Mouse (Mus musculus) hindbrain, embryonic 11.5 days (tissue): ENCODE data around the gene Nup133. TPM values are rescaled to one million over a fixed set of nuclear protein-coding genes. Genes with fewer than 3 reads are reported as not detected.

Experiments used
- ATAC-seq: fragments of 200-750 bp; cut with Nextera tagmentation; 2 replicates; pipeline ENCODE4 v1.8.0; 2017; ENCODE audit warnings: mild to moderate bottlenecking, moderate TSS enrichment, moderate library complexity; ENCODE audit not compliant: low FRiP score
- DNase-seq: peaks from one replicate; pipeline ENCODE4 v3.0.0-alpha.2; 2015; ENCODE audit warnings: low spot score
- H3K27ac ChIP-seq: fragments of 300-500 bp; sonication (generic); 2 replicates; pipeline ENCODE4 v1.5.1; 2014; ENCODE audit warnings: mild to moderate bottlenecking, low read depth, low read length
- H3K27me3 ChIP-seq: fragments of 300-500 bp; sonication (generic); 2 replicates; pipeline ENCODE4 v1.6.1; 2014; ENCODE audit warnings: mild to moderate bottlenecking, low read length, moderate library complexity, mixed read lengths; ENCODE audit not compliant: control insufficient read depth, insufficient read depth
- H3K36me3 ChIP-seq: fragments of 300-500 bp; sonication (generic); 2 replicates; pipeline ENCODE4 v1.6.1; 2014; ENCODE audit warnings: mild to moderate bottlenecking, low read length, moderate library complexity, mixed read lengths; ENCODE audit not compliant: control insufficient read depth, insufficient read depth
- H3K4me1 ChIP-seq: fragments of 300-500 bp; sonication (generic); replicated peaks from 2 replicates; pipeline ENCODE4 v1.6.1; 2014; ENCODE audit warnings: low read length, mixed read lengths; ENCODE audit not compliant: control insufficient read depth, insufficient read depth
- H3K4me2 ChIP-seq: fragments of 300-500 bp; sonication (generic); replicated peaks from 2 replicates; pipeline ENCODE4 v1.6.1; 2014; ENCODE audit warnings: mild to moderate bottlenecking, low read depth, low read length
- H3K4me3 ChIP-seq: fragments of 300-500 bp; sonication (generic); 2 replicates; pipeline ENCODE4 v1.5.1; 2014; ENCODE audit warnings: low read depth, low read length
- H3K9ac ChIP-seq: fragments of 300-500 bp; sonication (generic); 2 replicates; pipeline ENCODE4 v1.6.1; 2014; ENCODE audit warnings: low read depth, low read length
- H3K9me3 ChIP-seq: fragments of 300-500 bp; sonication (generic); 2 replicates; pipeline ENCODE4 v1.6.1; 2016; ENCODE audit warnings: low read length; ENCODE audit not compliant: control insufficient read depth
- WGBS: fragments of 180-500 bp; shearing (Covaris S2); extraction: QIAGEN DNeasy Blood & Tissue Kit; methylation state at CpG from one replicate; pipeline ENCODE4 v1.1.7; 2014; 5-methylcytosine and 5-hydroxymethylcytosine counted together
- polyA plus RNA-seq: library from polyadenylated mRNA; unstranded; fragments of >200 nt; fragmentation: Nextera tagmentation; extraction: Ambion mirVana; gene quantifications from 2 replicates; pipeline ENCODE4 v1.2.1, GENCODE M21; 2014

Gene Nup133
- polyA plus RNA-seq, 1 experiment from 2014 or later: 52.3 TPM

DNA sequence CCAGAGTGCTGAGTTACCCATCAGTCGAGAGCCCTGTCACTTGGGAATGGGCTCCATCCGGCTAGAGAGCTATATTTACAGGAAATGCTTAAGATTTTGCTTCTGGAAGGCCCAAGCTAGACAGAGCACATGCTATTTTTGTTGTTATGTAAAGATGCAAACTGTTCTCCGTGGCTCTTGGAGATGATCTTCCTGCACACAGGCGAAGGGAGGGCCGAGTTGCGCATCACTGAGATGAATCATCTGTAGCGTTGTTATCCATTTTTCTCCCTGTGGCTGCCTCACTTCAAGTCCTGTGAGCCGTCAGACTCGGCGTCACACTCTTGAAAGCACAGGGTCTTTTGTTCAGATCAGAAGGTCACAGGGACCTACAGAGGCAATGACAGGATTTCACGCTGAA lies 74.7 kb downstream of the Nup133 start:
- no peaks in the 10 kb centered on the region for H3K9me3 ChIP-seq
- H3K9ac ChIP-seq: no peak overlapping the region
- H3K4me3 ChIP-seq: no peak overlapping the region
- H3K4me1 ChIP-seq: no peaks in the 10 kb centered on the region
- no peaks in the 10 kb centered on the region for H3K27me3 ChIP-seq
- ATAC-seq (no peak), DNase-seq (no peak)
- 83% methylated on average over 11 of the region's 11 CpGs for WGBS
- no peak overlapping the region for H3K4me2 ChIP-seq
- H3K27ac ChIP-seq: no peak overlapping the region
- no peaks in the 10 kb centered on the region for H3K36me3 ChIP-seq

DNA sequence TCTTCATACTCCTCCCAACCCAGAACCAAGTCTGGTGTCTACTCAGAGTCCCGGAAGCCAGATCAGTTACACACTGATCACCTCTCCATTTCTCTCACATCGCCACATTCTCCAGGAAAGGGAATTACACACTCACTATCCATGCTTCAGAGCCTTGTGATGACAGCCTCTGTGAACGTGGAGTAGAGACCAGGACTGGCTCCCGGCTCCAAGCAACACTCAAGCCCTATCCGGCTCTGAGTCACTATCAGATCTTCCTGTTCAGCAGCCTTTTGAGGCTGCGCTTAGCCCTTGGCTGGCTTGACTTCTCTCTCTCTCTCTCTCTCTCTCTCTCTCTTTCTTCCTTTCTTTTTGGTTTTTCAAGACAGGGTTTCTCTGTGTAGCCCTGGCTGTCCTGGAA lies 75.7 kb downstream of the Nup133 start:
- no peak for ATAC-seq
- no peaks in the 10 kb centered on the region for H3K27me3 ChIP-seq
- WGBS: 82% methylated on average over 6 of the region's 6 CpGs

DNA sequence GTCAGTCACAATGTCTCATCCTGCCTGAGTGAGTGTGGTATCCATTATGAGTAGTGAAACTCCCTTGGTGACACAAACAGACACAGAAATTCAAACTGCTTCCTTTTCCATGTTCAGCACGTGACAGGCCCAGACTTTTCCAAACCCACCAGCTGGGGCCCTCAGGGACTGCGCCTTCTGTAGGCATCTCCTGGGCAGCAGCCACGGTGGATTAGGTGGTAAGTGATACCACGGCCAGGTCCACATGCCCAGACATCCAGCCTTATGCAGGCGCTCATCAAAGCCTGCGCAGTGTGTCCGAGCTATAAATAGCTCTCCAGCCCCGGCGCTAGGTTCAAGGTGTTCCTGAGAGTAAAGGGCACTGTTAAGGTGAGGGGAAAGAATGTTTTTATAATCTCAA lies 77.0 kb downstream of the Nup133 start:
- Histone ChIP-seq H3K9ac (no peak overlapping the region), H3K36me3 (no peaks in the 10 kb centered on the region), H3K4me3 (no peak overlapping the region), H3K27me3 (no peaks in the 10 kb centered on the region), H3K9me3 (no peaks in the 10 kb centered on the region), H3K4me2 (no peak overlapping the region), H3K27ac (no peak overlapping the region), H3K4me1 (no peaks in the 10 kb centered on the region)
- DNase-seq (no peak), ATAC-seq (no peak)
- 77% methylated on average over 9 of the region's 9 CpGs for WGBS

More for the DNA sequence above, 75.7 kb downstream of the Nup133 start:
- DNase-seq: no peak
- no peak overlapping the region for H3K27ac ChIP-seq
- no peak overlapping the region for H3K4me2 ChIP-seq
- H3K36me3 ChIP-seq: no peaks in the 10 kb centered on the region
- no peak overlapping the region for H3K4me3 ChIP-seq
- H3K9ac ChIP-seq: no peak overlapping the region
- H3K9me3 ChIP-seq: no peaks in the 10 kb centered on the region
- H3K4me1 ChIP-seq: no peaks in the 10 kb centered on the region

DNA sequence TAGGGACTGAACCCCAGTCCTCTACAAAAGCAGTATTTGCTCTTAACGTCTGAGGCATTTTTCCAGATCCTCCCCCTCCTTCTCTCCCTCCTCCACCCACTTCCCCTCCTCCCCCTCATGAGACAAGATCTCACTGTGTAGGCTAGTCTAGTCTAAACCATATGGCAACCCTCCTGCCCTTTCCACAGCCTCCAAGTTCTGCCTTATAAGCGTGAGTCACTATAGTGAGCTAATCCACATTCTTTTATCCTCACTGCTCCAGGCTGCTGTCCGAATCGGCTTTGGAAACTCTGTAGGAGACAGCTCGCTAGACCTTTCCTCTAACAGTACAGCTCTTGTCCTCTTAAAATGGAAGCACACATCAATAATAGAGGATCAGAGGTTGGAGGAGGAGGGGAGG lies 82.1 kb downstream of the Nup133 start:
- H3K9me3 ChIP-seq: no peaks in the 10 kb centered on the region
- no peak for ATAC-seq
- whole genome bisulfite sequencing: 50% methylated on average over 5 of the region's 5 CpGs
- 0 out of 2 replicates have a peak, but pooled peaks cover 3% of the 10 kb centered on the region for H3K27me3 ChIP-seq
- H3K36me3 ChIP-seq: no peaks in the 10 kb centered on the region
- no peak overlapping the region for H3K4me3 ChIP-seq
- H3K4me1 ChIP-seq: no peaks in the 10 kb centered on the region
- H3K27ac ChIP-seq: no peak overlapping the region
- H3K4me2 ChIP-seq: no peak overlapping the region
- DNase-seq: no peak
- H3K9ac ChIP-seq: no peak overlapping the region

DNA sequence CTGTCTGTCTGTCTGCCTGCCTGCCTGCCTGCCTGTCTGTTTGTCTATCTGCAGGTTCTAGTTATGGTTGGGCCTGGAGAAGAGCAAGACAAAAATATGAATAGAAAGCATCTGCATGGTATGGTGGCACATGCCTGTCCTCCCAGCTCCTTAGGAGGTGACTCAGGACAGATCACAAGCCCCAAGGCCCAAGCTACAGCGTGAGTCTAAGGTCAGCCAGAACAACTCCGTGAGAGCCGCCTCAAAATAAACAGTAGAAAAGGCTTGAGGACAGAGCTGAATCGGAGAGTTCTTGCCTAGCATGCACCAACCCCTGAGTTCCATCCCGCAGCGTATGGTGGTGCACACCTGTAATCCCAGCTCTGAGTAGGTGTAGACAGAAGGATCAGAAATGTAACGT lies 83.3 kb downstream of the Nup133 start:
- H3K4me3 ChIP-seq: no peak overlapping the region
- peaks cover 5% of the 10 kb centered on the region; the same call in 1 of the 2 replicates for H3K27me3 ChIP-seq
- no peaks in the 10 kb centered on the region for H3K36me3 ChIP-seq
- no peaks in the 10 kb centered on the region for H3K4me1 ChIP-seq
- no peak overlapping the region for H3K9ac ChIP-seq
- no peak overlapping the region for H3K4me2 ChIP-seq
- DNase-seq (no peak), ATAC-seq (no peak)
- WGBS: 77% methylated on average over 7 of the region's 7 CpGs
- H3K9me3 ChIP-seq: no peaks in the 10 kb centered on the region
- H3K27ac ChIP-seq: no peak overlapping the region

DNA sequence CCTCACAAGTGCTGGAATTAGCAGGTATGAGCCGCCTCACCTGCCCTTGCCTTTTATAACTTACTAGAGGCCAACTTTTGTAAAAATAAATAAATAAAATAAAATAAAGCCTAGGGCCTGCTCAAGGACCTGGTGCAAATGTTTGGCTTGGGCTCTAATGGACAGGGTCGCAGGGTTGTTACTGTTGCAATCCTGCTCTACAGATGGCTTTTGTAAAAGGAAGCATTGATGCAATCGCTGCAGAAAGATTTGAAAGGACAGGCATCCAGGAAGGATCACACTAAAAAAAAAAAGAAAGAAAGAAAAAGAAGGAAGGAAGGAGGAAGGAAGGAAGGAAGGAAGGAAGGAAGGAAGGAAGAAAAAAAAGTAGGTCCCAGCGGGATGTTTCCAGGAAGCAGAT lies 88.7 kb downstream of the Nup133 start:
- H3K36me3 ChIP-seq: no peaks in the 10 kb centered on the region
- peaks cover 11% of the 10 kb centered on the region; the same call in 1 of the 2 replicates for H3K27me3 ChIP-seq
- H3K9me3 ChIP-seq: no peaks in the 10 kb centered on the region
- ATAC-seq: no peak
- H3K9ac ChIP-seq: no peak overlapping the region
- H3K4me2 ChIP-seq: no peak overlapping the region
- H3K4me1 ChIP-seq: 0 out of 2 replicates have a peak, but pooled peaks cover 2% of the 10 kb centered on the region
- 79% methylated on average over 4 of the region's 4 CpGs for WGBS
- H3K4me3 ChIP-seq: peak overlapping the region; percentile 94
- no peak overlapping the region for H3K27ac ChIP-seq
- no peak for DNase-seq

DNA sequence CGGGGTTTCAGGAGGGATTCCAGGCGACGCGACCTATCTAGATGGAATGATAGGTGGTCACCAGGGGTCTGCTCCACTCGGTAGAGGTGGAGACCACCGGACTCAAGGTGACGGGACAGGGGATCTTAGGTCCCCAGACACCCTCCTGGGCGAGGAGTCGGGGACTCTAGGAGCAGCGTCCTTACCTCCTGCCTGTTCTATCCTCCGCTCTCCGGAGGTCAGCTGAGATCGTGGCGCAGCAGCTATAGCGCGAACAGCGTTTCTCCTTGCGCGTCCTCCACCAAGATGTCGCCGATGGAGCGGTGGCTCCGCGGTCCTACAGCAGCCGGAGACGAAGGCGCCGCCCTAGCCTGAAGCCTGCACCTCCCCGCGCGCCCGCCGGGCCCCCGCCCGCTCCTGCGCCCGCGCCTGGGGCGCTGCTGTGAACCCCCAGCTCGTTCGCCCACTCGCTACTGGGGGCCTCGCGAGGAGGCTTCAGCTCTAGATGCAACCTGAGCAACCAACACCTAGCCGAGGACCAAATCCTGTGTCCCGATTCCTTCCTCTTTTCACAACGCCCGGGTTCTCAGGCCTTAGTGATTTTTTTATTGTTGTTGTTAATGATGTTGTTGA lies 89.3 kb downstream of the Nup133 start, which contains the start of gene Ccsap:
Ccsap (minus strand) TSS at position 562 of the 612 bp plus-strand sequence.
- WGBS: 2% methylated on average over 48 of the region's 48 CpGs
- no peaks in the 10 kb centered on the region for H3K36me3 ChIP-seq
- peak within 1 kb of the TSS; percentile 94 for H3K4me3 ChIP-seq
- H3K4me1 ChIP-seq: 0 out of 2 replicates have a peak, but pooled peaks cover 2% of the 10 kb centered on the region
- H3K9me3 ChIP-seq: no peaks in the 10 kb centered on the region
- no peak; the same call in 1 of the 2 replicates for ATAC-seq
- peak within 1 kb of the TSS; percentile 96 for H3K4me2 ChIP-seq
- H3K27me3 ChIP-seq: peaks cover 11% of the 10 kb centered on the region; the same call in 1 of the 2 replicates
- peak within 1 kb of the TSS; percentile 68 for H3K27ac ChIP-seq
- peak within 1 kb of the TSS; percentile 80 for H3K9ac ChIP-seq
- DNase-seq: no peak

DNA sequence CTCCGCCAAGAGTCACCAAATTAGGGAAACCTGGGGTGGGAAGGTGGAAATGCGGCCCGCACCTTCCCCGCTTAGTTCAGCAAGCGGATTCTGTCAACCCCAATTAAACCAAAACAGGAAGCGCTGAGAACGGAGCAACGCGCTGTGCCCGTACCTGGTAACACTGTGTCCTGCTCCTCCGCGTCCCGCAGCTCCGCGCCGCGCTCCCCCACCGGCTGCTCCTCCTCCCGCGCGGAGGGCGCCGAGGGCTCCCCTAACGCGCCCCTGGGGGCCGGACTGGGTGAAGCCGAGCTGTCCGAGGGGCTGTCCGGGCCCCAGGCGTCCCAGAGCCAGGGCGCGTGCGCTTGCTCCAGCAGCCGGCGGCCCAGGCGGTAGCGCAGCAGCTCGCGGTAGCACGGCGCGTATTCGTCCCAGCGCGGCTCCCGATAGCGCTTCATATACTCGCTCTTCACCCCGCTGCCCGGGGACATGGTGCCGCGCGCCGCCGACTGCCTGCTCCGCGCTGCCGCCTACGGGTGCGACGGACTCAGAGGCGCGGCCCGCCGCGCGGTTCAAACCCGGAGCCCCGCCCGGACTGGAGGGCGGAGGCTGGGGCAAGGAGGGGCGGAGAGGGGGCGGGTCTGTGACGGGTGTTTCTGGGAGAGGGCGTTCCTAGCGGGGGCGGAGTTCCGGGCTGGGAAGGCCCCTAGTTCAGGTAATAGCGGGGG lies 90.0 kb downstream of the Nup133 start:
- H3K27ac ChIP-seq: peak overlapping the region; percentile 68
- 0 out of 2 replicates have a peak, but pooled peaks cover 2% of the 10 kb centered on the region for H3K4me1 ChIP-seq
- peak overlapping the region; percentile 96 for H3K4me2 ChIP-seq
- peak overlapping the region; percentile 80 for H3K9ac ChIP-seq
- H3K36me3 ChIP-seq: no peaks in the 10 kb centered on the region
- DNase-seq (peak; percentile 95), ATAC-seq (peak; percentile 96)
- peak overlapping the region; percentile 94 for H3K4me3 ChIP-seq
- WGBS: under 1% methylated on average over 76 of the region's 79 CpGs
- peaks cover 11% of the 10 kb centered on the region; the same call in 1 of the 2 replicates for H3K27me3 ChIP-seq
- H3K9me3 ChIP-seq: no peaks in the 10 kb centered on the region
